Mouse (Mus musculus) G1E-ER4 (cell line): Measurements from ENCODE around the gene Ctnnbl1. TPM values are rescaled to one million over a fixed set of nuclear protein-coding genes. Genes with fewer than 3 reads are reported as not detected.

Experiments used
- GATA1 ChIP-seq: IDR thresholded peaks from one replicate; pipeline ENCODE4 v1.8.0; 2012; ENCODE audit warnings: low read length, inconsistent platforms
- polyA plus RNA-seq: library from polyadenylated mRNA; stranded (reverse); fragments of >175 nt; gene quantifications from 2 replicates; pipeline ENCODE4 v1.2.3, GENCODE M21; 2012

The Ctnnbl1 gene
- polyA plus RNA-seq, 1 experiment, result 8.3 TPM

DNA sequence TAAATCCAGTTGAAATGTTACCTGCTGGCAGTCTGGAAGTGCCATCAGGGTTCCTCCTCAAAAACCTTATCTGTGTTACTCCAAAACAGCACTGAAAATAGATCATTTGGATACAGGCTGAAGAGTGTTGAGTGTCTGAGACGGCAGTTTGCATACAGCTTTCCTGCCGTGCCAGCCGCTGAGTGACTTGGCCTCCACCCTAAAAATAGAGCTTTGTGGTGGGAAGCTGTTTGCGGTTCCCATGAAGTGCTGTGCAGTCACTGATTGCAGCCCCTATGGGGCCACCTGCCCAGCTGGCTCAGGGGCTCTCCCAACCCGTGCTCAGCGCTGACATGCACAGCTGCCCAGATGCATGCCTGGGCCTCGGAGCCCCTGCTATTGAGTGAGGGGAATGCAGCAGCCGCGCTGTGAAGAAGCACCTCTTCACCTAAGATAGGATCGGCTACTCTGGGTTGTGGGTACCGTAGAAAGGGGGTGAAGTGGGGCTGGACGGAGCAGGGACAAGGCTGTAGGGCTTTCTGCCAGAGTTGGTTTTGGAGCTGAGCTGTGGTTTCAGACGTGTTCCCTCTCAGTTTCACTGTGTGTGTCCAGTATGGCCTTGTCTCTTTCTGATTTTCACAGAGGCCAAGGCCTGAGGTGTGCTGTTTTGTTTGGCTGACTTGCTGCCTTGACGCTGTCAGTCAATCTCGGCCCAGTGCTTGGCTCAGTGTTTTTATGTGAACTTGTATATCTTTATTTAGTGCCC, 81.5 kb downstream of the Ctnnbl1 start:
- no peak for TF ChIP-seq GATA1

DNA sequence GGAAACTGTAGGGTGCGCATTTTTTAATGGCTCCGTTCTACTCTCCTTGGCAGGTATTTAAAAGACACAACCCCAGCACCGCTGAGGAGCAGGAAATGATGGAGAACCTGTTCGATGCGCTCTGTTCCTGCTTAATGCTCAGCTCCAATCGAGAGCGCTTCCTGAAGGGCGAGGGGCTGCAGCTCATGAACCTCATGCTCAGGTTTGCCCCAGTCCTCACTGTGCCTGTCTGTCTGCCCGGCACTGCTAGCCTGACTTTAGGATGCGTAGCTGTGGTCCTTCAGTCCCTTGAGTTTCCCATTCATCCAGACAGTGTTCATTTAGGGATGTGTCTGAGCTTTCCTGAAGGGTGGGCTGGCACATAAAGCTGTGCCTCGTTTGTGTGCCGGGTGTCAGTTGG, 82.2 kb downstream of the Ctnnbl1 start:
- no peak for TF ChIP-seq GATA1

GRCm38 (mm10) chr2:157821259-157821658, 84.1 kb downstream of the Ctnnbl1 start:
- no peak for TF ChIP-seq GATA1

DNA sequence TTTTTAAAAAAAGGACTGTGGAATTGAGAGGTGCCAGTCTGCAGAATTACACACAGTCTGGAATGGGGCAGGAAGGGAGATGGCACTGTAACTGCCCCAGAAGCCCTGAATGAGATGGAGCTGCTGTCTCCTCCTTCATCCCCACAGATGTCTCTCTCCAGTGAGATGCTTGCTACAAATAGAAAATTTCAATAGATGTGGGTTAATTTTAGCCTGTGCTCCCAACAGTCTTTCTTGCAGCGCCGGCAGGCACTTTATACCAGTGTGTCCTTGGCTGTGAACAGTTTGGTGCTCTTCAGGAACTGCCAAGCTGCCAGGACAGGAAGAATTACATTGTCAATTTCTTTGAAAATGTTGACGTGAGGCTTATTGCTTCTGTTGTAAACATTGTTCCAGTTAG, 86.3 kb downstream of the Ctnnbl1 start:
- TF ChIP-seq GATA1, result no peak

DNA sequence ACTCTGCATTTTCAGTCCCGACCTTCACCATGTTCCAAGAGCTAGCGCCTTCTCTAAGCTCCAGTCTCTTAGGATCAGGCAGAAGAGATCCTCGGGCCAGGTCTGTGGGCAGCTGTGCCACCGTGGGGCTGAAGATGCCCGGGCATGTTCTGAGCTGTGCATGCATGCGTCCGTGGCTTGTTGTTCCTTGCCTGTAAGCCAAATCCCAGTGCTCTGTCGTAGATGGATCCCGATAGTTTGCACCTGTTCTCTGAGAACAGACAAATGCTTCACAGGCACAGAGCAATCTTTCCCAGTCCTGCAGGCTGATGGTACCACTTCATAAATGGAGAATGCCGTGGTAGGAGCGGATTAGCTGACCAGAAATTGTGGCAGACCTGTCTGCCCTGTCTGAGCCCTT, 87.0 kb downstream of the Ctnnbl1 start:
- TF ChIP-seq GATA1, result no peak

GRCm38 (mm10) chr2:157830101-157830500, 92.9 kb downstream of the Ctnnbl1 start:
- no peak for TF ChIP-seq GATA1

DNA sequence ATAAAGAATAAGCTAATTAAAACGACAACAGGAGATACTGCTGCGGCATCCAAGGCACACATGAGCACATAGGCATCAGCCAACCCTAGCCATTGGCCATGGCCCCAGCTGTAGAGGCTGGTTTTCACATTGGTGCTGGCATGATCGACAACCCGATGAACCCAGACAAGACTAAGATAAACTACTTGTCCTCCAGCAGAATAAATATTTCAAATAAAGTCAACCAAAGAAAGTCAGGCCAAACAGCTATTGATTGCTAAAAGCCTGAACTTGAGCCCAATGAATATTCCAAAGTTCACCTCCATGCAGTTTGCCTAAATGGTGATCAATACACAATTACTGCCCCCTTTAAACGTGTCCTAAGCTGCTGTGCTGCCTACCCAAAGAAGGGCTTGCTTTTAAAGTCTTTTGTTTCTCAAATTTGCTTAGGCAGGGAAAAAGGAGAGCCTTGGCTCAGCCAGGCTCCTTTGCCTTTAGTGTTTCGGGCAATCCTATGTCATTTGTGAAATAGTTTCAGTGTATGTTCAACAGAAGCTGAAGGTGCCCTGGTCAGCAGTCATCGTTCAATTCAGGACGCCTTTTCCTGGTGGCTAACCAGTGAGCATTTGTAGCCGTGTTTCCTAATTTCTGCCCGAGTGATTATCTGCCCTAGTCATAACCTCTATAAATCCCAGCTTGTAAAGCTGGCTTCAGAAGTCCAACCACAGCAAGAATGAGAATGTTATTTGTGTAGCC, 93.6 kb downstream of the Ctnnbl1 start:
- no peak for TF ChIP-seq GATA1

DNA sequence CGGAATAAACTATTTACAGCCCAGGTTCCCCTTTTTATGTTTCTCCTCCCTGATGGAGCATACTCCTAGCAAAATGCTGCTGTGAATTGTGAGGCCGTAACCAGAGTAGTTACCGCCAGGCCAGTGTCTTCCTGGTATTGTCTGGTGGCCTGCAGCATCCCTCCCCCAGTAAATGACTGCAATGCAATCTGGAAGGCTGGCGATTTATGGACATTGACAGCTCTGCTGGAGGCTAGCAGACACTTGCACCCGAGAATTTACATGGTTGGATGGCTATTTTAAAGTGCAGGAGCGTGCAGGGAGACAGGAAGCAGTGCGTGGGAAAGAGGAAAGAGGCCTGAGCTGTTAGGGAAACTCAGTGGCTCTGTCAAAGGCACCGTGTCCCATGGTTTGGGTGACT, 99.8 kb downstream of the Ctnnbl1 start:
- no peak for TF ChIP-seq GATA1

DNA sequence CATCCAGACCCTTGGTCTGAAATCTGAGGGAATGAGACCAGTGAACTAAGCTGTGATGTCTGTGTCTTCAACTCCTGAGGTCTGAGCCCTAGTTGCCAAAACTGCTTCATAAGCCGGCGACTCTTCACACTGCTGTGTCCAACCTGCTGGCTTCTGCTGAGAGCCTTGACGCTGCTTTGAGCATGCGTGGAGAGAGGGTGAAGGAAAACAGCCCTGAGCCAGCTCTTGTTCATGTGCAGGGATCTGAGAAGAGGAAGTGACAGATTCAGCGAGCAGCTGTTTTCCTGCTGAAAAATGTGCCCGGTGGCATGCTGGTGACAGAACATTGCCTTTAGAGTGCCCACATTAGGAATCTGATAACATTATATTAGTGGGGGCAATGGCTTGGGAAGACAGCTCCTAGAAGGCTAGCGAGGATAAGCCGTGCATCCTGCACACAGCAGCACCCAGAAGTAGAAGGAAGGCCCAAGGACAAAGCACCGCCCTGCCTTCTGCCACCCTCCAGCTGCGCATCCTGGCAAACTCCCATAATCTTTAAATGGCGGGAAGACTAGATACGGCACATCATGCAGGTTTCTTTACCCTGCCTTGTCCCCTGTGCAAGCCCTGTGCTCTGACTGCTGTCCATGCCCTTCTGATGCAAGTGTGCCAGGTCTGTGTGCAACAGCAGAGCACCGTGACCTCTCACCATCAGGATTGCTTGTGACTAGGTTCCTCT, 101.2 kb downstream of the Ctnnbl1 start:
- TF ChIP-seq GATA1, result no peak

DNA sequence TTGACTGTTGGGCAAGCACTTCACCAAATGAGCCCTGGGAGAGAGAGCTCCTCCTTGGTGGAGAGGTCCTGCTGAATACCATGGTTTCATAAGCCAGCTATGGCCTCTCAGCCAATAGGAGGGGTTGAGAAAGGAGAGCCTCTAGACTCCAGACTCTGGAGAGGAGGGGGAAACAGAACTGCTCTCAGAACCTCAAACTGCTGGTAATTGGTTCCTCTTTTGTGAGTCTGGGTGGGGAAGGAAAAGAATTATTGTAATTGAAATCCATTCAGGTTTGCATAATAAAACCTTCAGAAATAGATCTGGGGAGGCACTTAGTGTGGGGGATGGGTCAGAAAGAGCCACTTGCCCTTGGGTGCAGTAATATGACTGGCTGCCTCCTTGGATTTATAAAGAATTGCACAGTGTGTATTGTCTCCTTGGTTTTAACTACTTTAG, 103.5 kb downstream of the Ctnnbl1 start:
- TF ChIP-seq GATA1, result no peak

DNA sequence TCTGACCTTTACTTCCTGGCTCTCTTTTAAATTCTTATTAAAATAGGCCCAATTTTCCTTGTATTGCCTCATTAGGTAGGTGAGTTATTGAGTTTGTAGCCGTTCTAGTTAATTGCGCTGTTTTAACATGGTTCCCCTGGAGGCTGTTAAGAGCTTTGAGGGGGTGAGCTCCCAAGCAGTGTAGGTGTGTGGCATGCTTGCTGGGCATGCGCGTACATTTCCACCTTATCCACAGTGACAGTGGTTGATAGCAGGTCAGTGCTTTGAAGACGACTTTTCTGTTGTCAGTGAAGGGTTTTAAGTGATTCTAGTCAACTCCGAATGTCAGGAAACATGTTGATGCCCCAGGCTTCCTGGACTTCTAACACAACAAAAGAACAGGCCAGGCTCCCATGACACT, 103.9 kb downstream of the Ctnnbl1 start:
- TF ChIP-seq GATA1, result no peak

- TF ChIP-seq GATA1, result no peak
Observed at GRCm38 (mm10) chr2:157844746-157845145, 107.5 kb downstream of the Ctnnbl1 start.

DNA sequence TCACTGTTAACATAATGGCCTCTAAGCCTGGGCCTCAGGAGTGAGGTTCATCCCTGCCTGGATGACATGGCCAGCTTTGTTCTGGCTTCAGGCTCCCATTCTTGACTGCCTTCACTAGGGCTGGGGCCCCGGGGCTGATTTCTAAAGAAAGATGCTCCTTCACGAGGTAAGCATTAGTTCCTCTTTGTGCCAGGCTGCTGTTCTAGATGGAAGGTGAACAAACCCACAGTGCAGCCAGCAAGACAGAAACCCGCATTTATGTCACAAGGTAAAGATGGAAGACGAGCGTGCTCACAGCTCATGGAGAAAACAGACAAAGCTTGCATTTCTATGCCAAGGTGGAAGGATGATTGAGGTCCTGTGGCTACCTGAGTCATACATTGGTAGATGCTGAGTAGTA, 108.6 kb downstream of the Ctnnbl1 start:
- TF ChIP-seq GATA1, result no peak

DNA sequence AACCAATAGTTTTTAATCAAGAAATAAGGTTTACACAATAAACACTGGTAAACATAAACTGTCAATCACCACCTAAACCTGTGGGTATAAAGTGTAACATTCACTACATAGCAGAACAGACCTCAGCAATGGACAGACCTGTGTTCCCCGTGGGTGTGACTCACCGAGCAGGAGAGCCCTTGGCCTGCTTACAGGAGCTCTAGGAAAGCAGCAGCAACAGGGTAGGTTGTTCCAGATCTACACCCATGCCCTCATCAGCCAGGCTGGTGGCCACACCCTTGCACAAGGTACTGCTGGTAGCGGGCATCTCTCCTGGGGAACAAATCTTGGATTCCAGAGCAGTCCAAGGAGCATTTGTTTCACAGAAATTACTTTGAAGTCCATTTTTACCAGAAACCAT, 115.9 kb downstream of the Ctnnbl1 start:
- TF ChIP-seq GATA1, result no peak

GRCm38 (mm10) chr2:157855814-157856213, 118.6 kb downstream of the Ctnnbl1 start:
- no peak for TF ChIP-seq GATA1

DNA sequence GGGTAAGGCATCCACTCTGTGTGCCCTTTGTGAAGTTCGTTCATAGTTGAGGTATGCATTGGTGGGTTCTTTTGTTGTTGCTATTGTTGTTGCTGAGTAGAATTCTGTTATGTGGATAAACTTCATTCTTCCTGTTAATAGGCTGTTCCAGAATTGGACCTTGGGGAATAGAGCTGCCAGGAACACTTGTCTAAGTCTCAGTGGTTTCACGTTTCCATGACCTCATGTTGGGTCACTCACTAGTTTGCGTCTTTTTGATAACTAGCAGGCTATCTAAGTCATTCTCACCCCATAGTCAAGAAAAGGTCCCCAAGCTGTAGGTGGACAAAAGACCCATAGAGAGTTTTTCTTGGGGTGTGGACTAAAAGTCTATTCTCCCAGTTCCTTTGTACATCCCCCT, 120.3 kb downstream of the Ctnnbl1 start:
- no peak for TF ChIP-seq GATA1
